8 mouse cellular contexts compared by ENCODE assay signal in the genomic region with DNA sequence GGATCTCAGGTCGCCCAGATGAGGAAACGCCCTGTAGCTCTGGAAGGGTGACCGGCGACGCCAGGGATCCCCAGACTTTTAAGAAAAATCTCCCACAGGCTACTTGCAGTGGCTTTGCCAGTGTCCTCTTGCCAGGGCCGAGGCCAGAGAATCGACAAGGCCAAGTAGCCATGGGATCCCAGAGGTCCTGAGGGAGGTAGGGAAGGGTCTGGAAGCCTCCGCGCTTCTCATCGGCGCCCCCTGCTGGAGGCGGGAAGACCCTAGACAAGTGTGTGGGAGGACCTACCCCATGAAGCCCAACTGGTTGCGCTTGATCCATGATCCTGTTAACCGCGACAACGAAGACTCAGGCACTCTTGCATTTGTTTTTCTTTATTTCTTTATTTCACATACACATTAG. TPM values are rescaled to one million over a fixed set of nuclear protein-coding genes. Genes with fewer than 3 reads are reported as not detected.
A peak's percentile ranks its signal among the peaks of the same experiment; 100 is the strongest.
DNase-seq lines count a peak whose midpoint lies in the region; ATAC-seq lines count a peak whose summit lies in the region.

No protein-coding gene starts in this region.

- ATAC-seq in liver, embryonic 12.5 days: peak; percentile 36
- ATAC-seq in neural tube, embryonic 12.5 days (ENCODE audit: low FRiP score, low read depth): peak; percentile 31; the same call in 1 of the 2 replicates

- H3K27ac ChIP-seq in liver, embryonic 12.5 days: peak overlapping the region; percentile 97
- H3K27ac ChIP-seq in neural tube, embryonic 12.5 days: no peak overlapping the region

- H3K36me3 ChIP-seq in liver, embryonic 12.5 days: peaks cover 29% of the 10 kb centered on the region
- H3K36me3 ChIP-seq in neural tube, embryonic 12.5 days: peaks cover 3% of the 10 kb centered on the region

- H3K4me3 ChIP-seq in liver, embryonic 12.5 days: peak overlapping the region; percentile 83
- H3K4me3 ChIP-seq in neural tube, embryonic 12.5 days: peak overlapping the region; percentile 9; the same call in 1 of the 2 replicates

- H3K4me2 ChIP-seq in liver, embryonic 12.5 days: peak overlapping the region; percentile 96
- peak overlapping the region; percentile 56 for H3K4me2 ChIP-seq in neural tube, embryonic 12.5 days (replicated peaks)

- peak; percentile 58 for DNase-seq in right cerebral cortex, adult 18-20 months
- no peak for DNase-seq in right cerebral cortex, postnatal 36 days (ENCODE audit: low spot score in 2 of 2)
- DNase-seq in cerebellum, postnatal 4 days (ENCODE audit: low spot score in 2 of 2): peak; percentile 60 to 88
- DNase-seq in gastrocnemius, postnatal 14 days: peak; percentile 84
- DNase-seq in induced T-regulatory cell, adult 2 months (ENCODE audit: low read depth): peak; percentile 89
- DNase-seq in thymus, postnatal 10 days (ENCODE audit: low spot score in 2 of 2): peak; percentile 72 to 91

- peaks cover 84% of the 10 kb centered on the region for H3K4me1 ChIP-seq in liver, embryonic 12.5 days
- H3K4me1 ChIP-seq in neural tube, embryonic 12.5 days: peaks cover 48% of the 10 kb centered on the region

- H3K9me3 ChIP-seq in liver, embryonic 12.5 days (replicated peaks): no peaks in the 10 kb centered on the region
- no peaks in the 10 kb centered on the region for H3K9me3 ChIP-seq in neural tube, embryonic 12.5 days

- intact Hi-C loops in gastrocnemius, postnatal 14 days (cut with DNase I; ENCODE audit: low total_unique reads): no loop called here

- H3K27me3 ChIP-seq in liver, embryonic 12.5 days (replicated peaks): peaks cover 39% of the 10 kb centered on the region
- H3K27me3 ChIP-seq in neural tube, embryonic 12.5 days (replicated peaks): peaks cover 75% of the 10 kb centered on the region

- WGBS in liver, embryonic 12.5 days (ENCODE audit: insufficient replicate concordance): 2% methylated on average over 16 of the region's 16 CpGs
- WGBS in neural tube, embryonic 12.5 days: under 1% methylated on average over 16 of the region's 16 CpGs

- H3K9ac ChIP-seq in liver, embryonic 12.5 days: peak overlapping the region; percentile 97
- H3K9ac ChIP-seq in neural tube, embryonic 12.5 days: no peak overlapping the region

RNA-seq across cellular contexts. Expression of a gene that starts 3.1 kb away (rescaled TPM):
- total RNA-seq in gastrocnemius, postnatal 14 days (2021): 1 to 10 TPM; 2.7 to 2.9 TPM
- 82.3 and 83.1 TPM in 2 replicates for polyA plus RNA-seq in liver, embryonic 12.5 days (2016; fragmentation: Nextera tagmentation; extraction: Ambion mirVana)
- 4.4 and 4.5 TPM in 2 replicates for polyA plus RNA-seq in neural tube, embryonic 12.5 days (2016; fragmentation: Nextera tagmentation; extraction: Ambion mirVana)

RNA-seq across cellular contexts. Expression of a gene that starts 16.7 kb away (rescaled TPM):
- 10 to 100 TPM; 25.7 to 33.6 TPM for total RNA-seq in gastrocnemius, postnatal 14 days (2021)
- 12.5 and 12.9 TPM in 2 replicates for polyA plus RNA-seq in liver, embryonic 12.5 days (2016; fragmentation: Nextera tagmentation; extraction: Ambion mirVana)
- polyA plus RNA-seq in neural tube, embryonic 12.5 days (2016; fragmentation: Nextera tagmentation; extraction: Ambion mirVana): 17.2 and 19.2 TPM in 2 replicates

RNA-seq across cellular contexts. Expression of a gene that starts 18.2 kb away (rescaled TPM):
- total RNA-seq in gastrocnemius, postnatal 14 days (2021): 10 to 100 TPM; 26.0 to 36.2 TPM
- 57.3 and 62.0 TPM in 2 replicates for polyA plus RNA-seq in liver, embryonic 12.5 days (2016; fragmentation: Nextera tagmentation; extraction: Ambion mirVana)
- polyA plus RNA-seq in neural tube, embryonic 12.5 days (2016; fragmentation: Nextera tagmentation; extraction: Ambion mirVana): 58.5 and 59.1 TPM in 2 replicates

RNA-seq across cellular contexts. Expression of a gene that starts 18.5 kb away (rescaled TPM):
- 1 to 10 TPM in 1 of 2 experiments, under 1 TPM in 1; 0.66 to 1.1 TPM for total RNA-seq in gastrocnemius, postnatal 14 days (2021)
- 11.0 and 12.0 TPM in 2 replicates for polyA plus RNA-seq in liver, embryonic 12.5 days (2016; fragmentation: Nextera tagmentation; extraction: Ambion mirVana)
- polyA plus RNA-seq in neural tube, embryonic 12.5 days (2016; fragmentation: Nextera tagmentation; extraction: Ambion mirVana): 2.5 and 2.6 TPM in 2 replicates

RNA-seq across cellular contexts. Expression of a gene that starts 41.7 kb away (rescaled TPM):
- 10 to 100 TPM; 10.5 to 10.8 TPM for total RNA-seq in gastrocnemius, postnatal 14 days (2021)
- 36.4 and 37.4 TPM in 2 replicates for polyA plus RNA-seq in liver, embryonic 12.5 days (2016; fragmentation: Nextera tagmentation; extraction: Ambion mirVana)
- polyA plus RNA-seq in neural tube, embryonic 12.5 days (2016; fragmentation: Nextera tagmentation; extraction: Ambion mirVana): 72.4 and 72.8 TPM in 2 replicates

Comparison
In these comparisons a context has a peak if more than half of its experiments do, and no peak if none do; other contexts are left out.
1. DNase-seq: peak in right cerebral cortex, adult 18-20 months (single experiment), cerebellum, postnatal 4 days (2 of 2), gastrocnemius, postnatal 14 days (single experiment), induced T-regulatory cell, adult 2 months (single experiment) and thymus, postnatal 10 days (2 of 2); none in right cerebral cortex, postnatal 36 days (0 of 2).
2. RNA of a gene that starts 3.1 kb away (polyA plus RNA-seq): 82.3 to 83.1 TPM in liver, embryonic 12.5 days; 4.4 to 4.5 TPM in neural tube, embryonic 12.5 days; every median in the first group is over 10 times any median in the second.